Comparison of ENCODE assay signal across 8 mouse cellular contexts in genomic region chr15:6840199-6840598, GRCm38 (mm10). TPM values are rescaled to one million over a fixed set of nuclear protein-coding genes. Genes with fewer than 3 reads are reported as not detected.
DNase-seq lines count a peak whose midpoint lies in the region; ATAC-seq and TF ChIP-seq lines count a peak whose summit lies in the region.

No protein-coding gene starts in this region.

- H3K4me3 ChIP-seq in limb, embryonic 14.5 days (replicated peaks; ENCODE audit: low read length) = no peak overlapping the region
- H3K4me3 ChIP-seq in limb, embryonic 10.5 days = no peak overlapping the region
- H3K4me3 ChIP-seq in midbrain, postnatal 0 days (ENCODE audit: low read depth, low read length) = no peak overlapping the region

- H3K9me3 ChIP-seq in limb, embryonic 14.5 days (ENCODE audit: control insufficient read depth, low read length) = no peaks in the 10 kb centered on the region
- no peaks in the 10 kb centered on the region for H3K9me3 ChIP-seq in limb, embryonic 10.5 days (replicated peaks)
- no peaks in the 10 kb centered on the region for H3K9me3 ChIP-seq in midbrain, postnatal 0 days (ENCODE audit: low read length)

- H3K27ac ChIP-seq in limb, embryonic 14.5 days (replicated peaks; ENCODE audit: low read depth, low read length) = no peak overlapping the region
- no peak overlapping the region for H3K27ac ChIP-seq in limb, embryonic 10.5 days
- H3K27ac ChIP-seq in midbrain, postnatal 0 days (ENCODE audit: low read depth, low read length) = no peak overlapping the region

- H3K9ac ChIP-seq in limb, embryonic 14.5 days (ENCODE audit: low read depth, low read length, severe bottlenecking) = no peak overlapping the region
- H3K9ac ChIP-seq in midbrain, postnatal 0 days (replicated peaks; ENCODE audit: low read length, poor library complexity, severe bottlenecking) = no peak overlapping the region

- 55% methylated on average over 4 of the region's 4 CpGs for WGBS in limb, embryonic 14.5 days
- WGBS in limb, embryonic 10.5 days = 55% methylated on average over 4 of the region's 4 CpGs
- WGBS in midbrain, postnatal 0 days = 51% methylated on average over 4 of the region's 4 CpGs

- H3K4me1 ChIP-seq in limb, embryonic 14.5 days (ENCODE audit: control insufficient read depth, insufficient read depth, low read length) = no peaks in the 10 kb centered on the region
- H3K4me1 ChIP-seq in limb, embryonic 10.5 days = no peaks in the 10 kb centered on the region
- H3K4me1 ChIP-seq in midbrain, postnatal 0 days (ENCODE audit: insufficient read depth, low read length) = no peaks in the 10 kb centered on the region

- no peak for TF ChIP-seq POLR2A in limb, embryonic 14.5 days (IDR thresholded peaks at IDR 0.05; ENCODE audit: borderline replicate concordance, extremely low read depth, insufficient read depth, insufficient read length)

- H3K4me2 ChIP-seq in limb, embryonic 14.5 days (replicated peaks; ENCODE audit: low read depth, low read length, severe bottlenecking) = no peak overlapping the region
- no peak overlapping the region for H3K4me2 ChIP-seq in midbrain, postnatal 0 days (ENCODE audit: low read depth, low read length, poor library complexity, severe bottlenecking)

- ATAC-seq in limb, embryonic 14.5 days (ENCODE audit: low FRiP score, low read depth) = no peak
- ATAC-seq in midbrain, postnatal 0 days (ENCODE audit: low FRiP score) = 0 out of 2 replicates have a peak, but pooled peaks have one; percentile 52

- no peaks in the 10 kb centered on the region for H3K36me3 ChIP-seq in limb, embryonic 14.5 days (ENCODE audit: control insufficient read depth, insufficient read depth, low read length)
- H3K36me3 ChIP-seq in limb, embryonic 10.5 days = no peaks in the 10 kb centered on the region
- no peaks in the 10 kb centered on the region for H3K36me3 ChIP-seq in midbrain, postnatal 0 days (ENCODE audit: insufficient read depth, low read length)

- peak; percentile 5 to 23 for DNase-seq in cerebellum, postnatal 14 days
- no peak for DNase-seq in cerebellum, postnatal 25 days
- DNase-seq in limb, embryonic 14.5 days (ENCODE audit: low spot score) = peak; percentile 52
- DNase-seq in limb, embryonic 10.5 days (ENCODE audit: low spot score) = no peak
- peak; percentile 10 for DNase-seq in embryo, embryonic 9.5 days (ENCODE audit: extremely low spot score)
- DNase-seq in midbrain, postnatal 0 days (ENCODE audit: low spot score) = peak; percentile 61
- DNase-seq in thymus, postnatal 25 days = no peak
- DNase-seq in urinary bladder, adult 18-20 months (ENCODE audit: low spot score in 2 of 2) = no peak

- TF ChIP-seq CTCF in midbrain, postnatal 0 days (IDR thresholded peaks at IDR 0.05) = peak; percentile 75

- H3K27me3 ChIP-seq in limb, embryonic 14.5 days (ENCODE audit: control insufficient read depth, insufficient read depth, low read length) = no peaks in the 10 kb centered on the region
- no peaks in the 10 kb centered on the region for H3K27me3 ChIP-seq in limb, embryonic 10.5 days (ENCODE audit: low read depth, poor library complexity, severe bottlenecking)
- no peaks in the 10 kb centered on the region for H3K27me3 ChIP-seq in midbrain, postnatal 0 days (ENCODE audit: insufficient read depth, low read length)

RNA-seq across cellular contexts. Expression of gene Osmr, which starts 34.6 kb away (rescaled TPM):
- 2.0 and 2.1 TPM in 2 replicates for polyA plus RNA-seq in limb, embryonic 14.5 days (2012; rRNA removed)
- polyA plus RNA-seq in limb, embryonic 14.5 days (2014; fragmentation: Nextera tagmentation; extraction: Ambion mirVana) = 1.2 and 2.0 TPM in 2 replicates
- 0.26 and 0.31 TPM in 2 replicates for polyA plus RNA-seq in limb, embryonic 10.5 days (2016; fragmentation: Nextera tagmentation; extraction: Ambion mirVana)
- total RNA-seq in midbrain, postnatal 0 days (2014; rRNA removed) = 2.0 and 3.8 TPM in 2 replicates
- polyA plus RNA-seq in midbrain, postnatal 0 days (2015; fragmentation: Nextera tagmentation; extraction: Ambion mirVana) = 1.8 TPM in 2 replicates

Comparison
In these comparisons a context has a peak if more than half of its experiments do, and no peak if none do; other contexts are left out.
1. DNase-seq: peak in cerebellum, postnatal 14 days (2 of 2), limb, embryonic 14.5 days (single experiment), embryo, embryonic 9.5 days (single experiment) and midbrain, postnatal 0 days (single experiment); none in cerebellum, postnatal 25 days (0 of 2), limb, embryonic 10.5 days (single experiment), thymus, postnatal 25 days (single experiment) and urinary bladder, adult 18-20 months (0 of 2).